Mouse (Mus musculus) heart, postnatal 14 days (tissue): ENCODE data around the gene Zbtb7a. TPM values are rescaled to one million over a fixed set of nuclear protein-coding genes. Genes with fewer than 3 reads are reported as not detected.

Source experiments
- DNase-seq, 2 experiments: peaks; one replicate each; pipeline ENCODE4 v3.0.0; 2021 to 2022
- intact Hi-C: fragments of 180-260 bp; cut with DNase I; formaldehyde crosslinking; loops from one replicate; pipeline ENCODE4 v1.15.1; 2025
- total RNA-seq, 2 experiments: library from RNA; stranded (reverse); gene quantifications; 2 replicates each; pipeline ENCODE4 v1.2.3; 2021

Gene Zbtb7a
- total RNA-seq, 2 experiments from 2014 or later, result 40.8 to 43.2 TPM

GRCm38 (mm10) chr10:81182336-81183333, 47.6 kb downstream of the Zbtb7a start, which contains the start of gene Dapk3:
Gene Dapk3, plus strand, starts transcription at chr10:81183005.
- peak; percentile 94 for DNase-seq
- intact Hi-C loops, result no loop called here

GRCm38 (mm10) chr10:81183805-81184204, 48.8 kb downstream of the Zbtb7a start, which contains the start of gene 4930442H23Rik:
Gene 4930442H23Rik, minus strand, starts transcription at chr10:81183849.
- peak in 1 of 2 experiments; percentile 7 for DNase-seq
- intact Hi-C loops, result no loop called here

- DNase-seq, result peak in 1 of 2 experiments; percentile 10
- intact Hi-C loops, result no loop called here
Measured at GRCm38 (mm10) chr10:81184765-81185164, 49.7 kb downstream of the Zbtb7a start.

- intact Hi-C loops, result no loop called here
- no peak for DNase-seq
Measured at GRCm38 (mm10) chr10:81187161-81187560, 52.1 kb downstream of the Zbtb7a start.

- no peak for DNase-seq
- intact Hi-C loops, result no loop called here
Measured at GRCm38 (mm10) chr10:81189821-81190220, 54.8 kb downstream of the Zbtb7a start.

GRCm38 (mm10) chr10:81190236-81190911, 55.4 kb downstream of the Zbtb7a start:
- DNase-seq, result peak in 1 of 2 experiments; percentile 56
- intact Hi-C loops, result no loop called here

- no peak for DNase-seq
- intact Hi-C loops, result no loop called here
Measured at GRCm38 (mm10) chr10:81190912-81191321, 55.9 kb downstream of the Zbtb7a start.

- DNase-seq, result no peak
- intact Hi-C loops, result no loop called here
Measured at GRCm38 (mm10) chr10:81191342-81191982, 56.4 kb downstream of the Zbtb7a start.

- intact Hi-C loops, result no loop called here
- DNase-seq, result peak; percentile 89 to 92
Measured at GRCm38 (mm10) chr10:81192270-81192967, 57.4 kb downstream of the Zbtb7a start.

GRCm38 (mm10) chr10:81192968-81193501, 58.0 kb downstream of the Zbtb7a start:
- DNase-seq, result peak in 1 of 2 experiments; percentile 47
- intact Hi-C loops, result no loop called here

- peak; percentile 64 to 77 for DNase-seq
- intact Hi-C loops, result no loop called here
Measured at GRCm38 (mm10) chr10:81193991-81194774, 59.2 kb downstream of the Zbtb7a start.

- intact Hi-C loops, result no loop called here
- peak in 1 of 2 experiments; percentile 42 for DNase-seq
Measured at GRCm38 (mm10) chr10:81195300-81195699, 60.3 kb downstream of the Zbtb7a start.

GRCm38 (mm10) chr10:81196470-81197065, 61.5 kb downstream of the Zbtb7a start:
- intact Hi-C loops, result no loop called here
- peak in 1 of 2 experiments; percentile 45 for DNase-seq

GRCm38 (mm10) chr10:81197305-81197704, 62.3 kb downstream of the Zbtb7a start:
- DNase-seq, result peak in 1 of 2 experiments; percentile 34
- intact Hi-C loops, result no loop called here

GRCm38 (mm10) chr10:81198230-81198629, 63.2 kb downstream of the Zbtb7a start:
- peak in 1 of 2 experiments; percentile 77 for DNase-seq
- intact Hi-C loops, result loop anchor here (1.0 to 2.0 kb wide), 2 partner anchors 20 to 43 kb away; no protein-coding TSS in a partner anchor

GRCm38 (mm10) chr10:81198990-81199389, 64.0 kb downstream of the Zbtb7a start:
- intact Hi-C loops, result loop anchor here (1.0 to 2.0 kb wide), 2 partner anchors 19 to 42 kb away; no protein-coding TSS in a partner anchor
- DNase-seq, result peak in 1 of 2 experiments; percentile 18

GRCm38 (mm10) chr10:81200141-81200540, 65.1 kb downstream of the Zbtb7a start:
- peak in 1 of 2 experiments; percentile 33 for DNase-seq
- intact Hi-C loops, result no loop called here
